Mouse (Mus musculus): ENCODE measurements around the gene Mad1l1. TPM values are rescaled to one million over a fixed set of nuclear protein-coding genes. Genes with fewer than 3 reads are reported as not detected.

The Mad1l1 gene
- polyA plus RNA-seq, 1 experiment: 24.7 TPM

DNA sequence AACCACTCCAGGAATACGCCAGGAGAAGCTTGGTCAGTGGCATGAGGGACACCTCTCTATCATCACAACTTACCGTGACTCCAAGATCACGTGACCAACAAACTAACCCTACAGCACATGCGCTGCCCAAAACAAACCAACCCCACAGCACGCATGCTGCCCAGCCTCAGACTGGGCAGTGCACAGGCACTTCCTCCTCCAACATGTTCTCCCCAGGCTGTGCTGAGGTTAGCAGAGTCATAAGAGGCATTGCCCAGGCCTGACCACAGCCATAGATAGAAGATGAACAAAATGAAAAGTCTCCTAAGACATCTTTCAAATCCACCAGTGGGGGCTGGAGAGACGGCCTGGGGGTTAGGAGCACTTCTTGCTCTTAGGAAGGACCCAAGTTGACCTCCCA lies 135.6 kb downstream of the Mad1l1 start:
- no peak overlapping the region for H3K27ac ChIP-seq (ENCODE audit: control insufficient read depth, insufficient read depth, low read depth, low read length, poor library complexity)
- no peak for TF ChIP-seq CTCF (IDR thresholded peaks at IDR 0.05; ENCODE audit: control insufficient read depth, insufficient read depth, low read length)
- TF ChIP-seq POLR2A (IDR thresholded peaks at IDR 0.05; ENCODE audit: borderline replicate concordance, control insufficient read depth, low read depth, low read length): no peak
- WGBS: 71% methylated on average over 6 of the region's 6 CpGs
- H3K4me3 ChIP-seq (replicated peaks; ENCODE audit: control insufficient read depth, low read depth, low read length): no peak overlapping the region
- H3K4me1 ChIP-seq (ENCODE audit: control insufficient read depth, insufficient read depth, low read length): no peaks in the 10 kb centered on the region

- Histone ChIP-seq H3K27ac (ENCODE audit: control insufficient read depth, insufficient read depth, low read depth, low read length, poor library complexity) (no peak overlapping the region), H3K4me3 (replicated peaks; ENCODE audit: control insufficient read depth, low read depth, low read length) (no peak overlapping the region), H3K4me1 (ENCODE audit: control insufficient read depth, insufficient read depth, low read length) (no peaks in the 10 kb centered on the region)
- 88% methylated on average over 7 of the region's 7 CpGs for WGBS
- TF ChIP-seq POLR2A (IDR thresholded peaks at IDR 0.05; ENCODE audit: borderline replicate concordance, control insufficient read depth, low read depth, low read length) (no peak), CTCF (IDR thresholded peaks at IDR 0.05; ENCODE audit: control insufficient read depth, insufficient read depth, low read length) (no peak)
These were observed 138.0 kb downstream of the Mad1l1 start for GRCm38 (mm10) chr5:140183387-140183786.

DNA sequence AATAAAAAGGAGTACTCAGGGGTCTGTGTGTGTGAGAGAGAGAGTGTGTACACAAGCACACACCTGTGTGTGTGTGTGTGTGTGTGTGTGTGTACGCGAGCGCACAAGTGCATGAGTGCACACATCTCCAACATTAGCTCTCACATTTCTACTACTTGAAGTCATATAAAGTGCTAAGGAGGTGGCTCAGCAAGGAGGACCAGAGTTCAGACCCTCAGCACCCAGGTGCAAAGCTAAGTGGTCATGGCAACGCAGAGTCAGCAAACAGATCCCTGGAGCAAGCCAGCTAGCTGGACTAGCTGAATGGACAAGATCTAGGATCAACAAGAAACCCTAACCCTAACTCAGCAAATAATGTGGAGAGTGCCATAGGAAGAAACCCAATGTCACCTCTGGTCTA lies 139.0 kb downstream of the Mad1l1 start:
- H3K4me1 ChIP-seq (ENCODE audit: control insufficient read depth, insufficient read depth, low read length): no peaks in the 10 kb centered on the region
- H3K27ac ChIP-seq (ENCODE audit: control insufficient read depth, insufficient read depth, low read depth, low read length, poor library complexity): no peak overlapping the region
- H3K4me3 ChIP-seq (replicated peaks; ENCODE audit: control insufficient read depth, low read depth, low read length): no peak overlapping the region
- TF ChIP-seq POLR2A (IDR thresholded peaks at IDR 0.05; ENCODE audit: borderline replicate concordance, control insufficient read depth, low read depth, low read length): no peak
- no peak for TF ChIP-seq CTCF (IDR thresholded peaks at IDR 0.05; ENCODE audit: control insufficient read depth, insufficient read depth, low read length)
- 93% methylated on average over 4 of the region's 4 CpGs for whole genome bisulfite sequencing

DNA sequence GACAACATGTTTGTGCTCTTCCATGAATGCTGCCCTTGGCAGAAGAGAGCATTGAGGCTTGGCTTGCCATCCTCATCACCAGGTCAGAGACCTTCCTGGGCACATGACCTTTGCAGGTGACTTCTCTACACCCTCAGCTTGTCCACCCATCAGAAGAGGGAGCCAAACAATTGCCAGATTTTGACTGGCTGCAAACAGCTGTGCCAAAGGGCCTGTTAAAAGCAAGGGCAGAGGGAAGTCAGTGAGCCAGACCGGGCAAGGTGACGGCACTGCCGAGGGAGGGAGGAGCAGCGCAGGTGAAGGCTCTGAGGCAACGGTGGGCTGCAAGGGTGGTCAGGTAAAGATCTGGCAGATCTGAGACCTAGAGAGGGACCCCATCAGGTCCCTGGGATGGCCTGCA lies 141.3 kb downstream of the Mad1l1 start:
- TF ChIP-seq POLR2A (IDR thresholded peaks at IDR 0.05; ENCODE audit: borderline replicate concordance, control insufficient read depth, low read depth, low read length) (no peak), CTCF (IDR thresholded peaks at IDR 0.05; ENCODE audit: control insufficient read depth, insufficient read depth, low read length) (no peak)
- 97% methylated on average over 5 of the region's 5 CpGs for WGBS
- Histone ChIP-seq H3K4me1 (ENCODE audit: control insufficient read depth, insufficient read depth, low read length) (no peaks in the 10 kb centered on the region), H3K27ac (ENCODE audit: control insufficient read depth, insufficient read depth, low read depth, low read length, poor library complexity) (no peak overlapping the region), H3K4me3 (replicated peaks; ENCODE audit: control insufficient read depth, low read depth, low read length) (no peak overlapping the region)

DNA sequence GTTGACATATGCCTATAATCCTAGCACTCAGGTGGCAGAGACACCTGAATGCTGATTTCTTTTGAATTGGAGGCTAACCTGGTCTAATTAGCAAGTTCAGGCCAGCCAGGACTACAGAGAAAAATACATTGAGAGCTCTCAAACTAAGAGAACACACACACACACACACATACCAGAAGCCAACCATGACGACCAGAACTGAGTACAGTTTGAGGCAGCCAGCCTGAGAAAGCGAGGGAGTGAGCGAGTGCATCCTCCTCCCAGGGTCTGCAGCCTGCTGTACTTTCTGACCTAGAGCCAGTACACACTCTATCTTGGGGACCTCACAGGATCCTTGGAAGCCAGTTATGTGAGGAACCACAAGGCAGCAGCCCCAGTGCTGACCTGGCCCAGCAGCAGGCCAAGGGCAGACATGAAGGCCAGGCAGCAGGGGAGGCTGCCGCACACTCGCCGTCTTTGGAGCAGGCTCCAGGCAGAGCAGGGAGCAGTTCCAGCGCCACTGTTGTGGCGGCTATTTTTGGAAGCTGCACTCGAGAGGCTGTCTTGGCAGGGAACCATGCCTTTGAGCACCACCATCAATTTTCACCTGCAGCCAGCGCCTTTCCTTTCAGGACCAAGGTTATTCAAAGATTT lies 143.2 kb downstream of the Mad1l1 start:
- TF ChIP-seq POLR2A (IDR thresholded peaks at IDR 0.05; ENCODE audit: borderline replicate concordance, control insufficient read depth, low read depth, low read length) (no peak), CTCF (IDR thresholded peaks at IDR 0.05; ENCODE audit: control insufficient read depth, insufficient read depth, low read length) (no peak)
- no peak overlapping the region for H3K27ac ChIP-seq (ENCODE audit: control insufficient read depth, insufficient read depth, low read depth, low read length, poor library complexity)
- WGBS: 78% methylated on average over 10 of the region's 10 CpGs
- no peak overlapping the region for H3K4me3 ChIP-seq (replicated peaks; ENCODE audit: control insufficient read depth, low read depth, low read length)
- H3K4me1 ChIP-seq (ENCODE audit: control insufficient read depth, insufficient read depth, low read length): no peaks in the 10 kb centered on the region

- H3K4me3 ChIP-seq (replicated peaks; ENCODE audit: control insufficient read depth, low read depth, low read length): no peak overlapping the region
- 73% methylated on average over 8 of the region's 8 CpGs for WGBS
- no peak for TF ChIP-seq POLR2A (IDR thresholded peaks at IDR 0.05; ENCODE audit: borderline replicate concordance, control insufficient read depth, low read depth, low read length)
- TF ChIP-seq CTCF (IDR thresholded peaks at IDR 0.05; ENCODE audit: control insufficient read depth, insufficient read depth, low read length): no peak
These were observed 143.8 kb downstream of the Mad1l1 start for GRCm38 (mm10) chr5:140177582-140177981.

DNA sequence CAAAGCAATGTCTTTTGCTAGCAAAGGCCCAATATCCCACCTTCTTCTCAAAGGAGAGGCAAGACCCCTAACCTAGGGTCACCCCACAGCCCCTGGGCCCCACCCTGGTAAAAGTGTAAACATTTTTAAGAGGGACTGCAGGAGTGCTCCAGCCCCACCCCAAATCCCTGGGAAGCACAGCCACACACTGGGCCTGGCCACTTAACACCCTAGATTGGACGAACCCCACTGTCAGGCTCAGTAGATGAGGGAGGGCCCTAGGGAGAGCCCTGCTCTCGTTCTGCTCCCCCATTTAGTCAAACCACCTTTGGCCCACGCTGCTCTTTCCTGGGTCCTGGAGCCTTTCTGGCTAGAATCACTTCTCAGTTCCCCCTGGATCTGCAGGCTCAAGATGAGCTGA lies 145.0 kb downstream of the Mad1l1 start:
- TF ChIP-seq POLR2A (IDR thresholded peaks at IDR 0.05; ENCODE audit: borderline replicate concordance, control insufficient read depth, low read depth, low read length) (no peak), CTCF (IDR thresholded peaks at IDR 0.05; ENCODE audit: control insufficient read depth, insufficient read depth, low read length) (no peak)
- 82% methylated on average over 3 of the region's 3 CpGs for WGBS

More at GRCm38 (mm10) chr5:140177582-140177981, 143.8 kb downstream of the Mad1l1 start:
- Histone ChIP-seq H3K4me1 (ENCODE audit: control insufficient read depth, insufficient read depth, low read length) (no peaks in the 10 kb centered on the region), H3K27ac (ENCODE audit: control insufficient read depth, insufficient read depth, low read depth, low read length, poor library complexity) (no peak overlapping the region)

GRCm38 (mm10) chr5:140174814-140175490 lies 146.4 kb downstream of the Mad1l1 start:
- whole genome bisulfite sequencing: 75% methylated on average over 14 of the region's 14 CpGs

More for the DNA sequence above, 145.0 kb downstream of the Mad1l1 start:
- Histone ChIP-seq H3K4me1 (ENCODE audit: control insufficient read depth, insufficient read depth, low read length) (no peaks in the 10 kb centered on the region), H3K4me3 (replicated peaks; ENCODE audit: control insufficient read depth, low read depth, low read length) (no peak overlapping the region), H3K27ac (ENCODE audit: control insufficient read depth, insufficient read depth, low read depth, low read length, poor library complexity) (no peak overlapping the region)

More at GRCm38 (mm10) chr5:140174814-140175490, 146.4 kb downstream of the Mad1l1 start:
- H3K4me3 ChIP-seq (replicated peaks; ENCODE audit: control insufficient read depth, low read depth, low read length): no peak overlapping the region
- H3K27ac ChIP-seq (ENCODE audit: control insufficient read depth, insufficient read depth, low read depth, low read length, poor library complexity): no peak overlapping the region
- no peaks in the 10 kb centered on the region for H3K4me1 ChIP-seq (ENCODE audit: control insufficient read depth, insufficient read depth, low read length)
- no peak for TF ChIP-seq POLR2A (IDR thresholded peaks at IDR 0.05; ENCODE audit: borderline replicate concordance, control insufficient read depth, low read depth, low read length)

Data from bone marrow, adult 2 months (tissue).